Mouse (Mus musculus): ENCODE results near the gene Gtf3c1.

- no peak for TF ChIP-seq POLR2A (IDR thresholded peaks at IDR 0.05; ENCODE audit: insufficient read depth, low read length)
- no peak for TF ChIP-seq CTCF (IDR thresholded peaks at IDR 0.05; ENCODE audit: low read depth, low read length)
- TF ChIP-seq EP300 (IDR thresholded peaks at IDR 0.05; ENCODE audit: insufficient read depth, low read depth, low read length), result no peak
These were observed 36.2 kb downstream of the Gtf3c1 start for GRCm38 (mm10) chr7:125671396-125671795.

Measured in ES-Bruce4 (cell line).